Mouse (Mus musculus): Measurements from ENCODE around the gene Irf6. TPM values are rescaled to one million over a fixed set of nuclear protein-coding genes. Genes with fewer than 3 reads are reported as not detected.

The Irf6 gene
- polyA plus RNA-seq, 1 experiment, result not detected

DNA sequence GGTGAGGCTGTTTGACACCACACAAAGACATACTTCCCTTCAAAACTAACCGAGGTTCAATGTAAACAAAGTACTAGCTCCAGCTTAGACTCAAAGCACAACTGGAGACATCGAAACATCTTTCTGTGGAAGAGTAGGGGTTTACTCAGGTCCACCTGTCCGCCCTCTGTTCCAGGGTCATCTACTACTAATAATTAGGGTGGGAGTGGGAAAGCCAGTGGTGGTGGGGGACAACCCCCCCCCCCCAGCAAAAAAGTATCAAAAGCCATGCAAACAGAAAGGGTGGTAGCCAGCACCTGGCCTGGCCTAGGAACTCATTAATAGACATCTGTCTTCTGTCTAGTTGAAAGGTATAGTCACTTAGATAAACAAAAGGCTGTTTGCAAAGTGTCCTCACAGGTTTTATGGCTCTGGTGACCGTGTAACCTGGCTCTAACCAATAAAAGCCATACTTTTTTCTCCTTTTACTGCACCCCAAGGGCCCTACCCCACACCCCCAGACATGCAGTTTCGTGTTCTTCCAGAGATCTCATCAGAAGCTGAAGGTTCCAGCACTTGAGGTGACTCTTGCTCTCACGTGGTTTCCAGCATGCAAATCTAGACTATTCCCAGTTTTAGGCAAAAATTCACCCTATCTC lies 21.5 kb upstream of the Irf6 start:
- peaks cover 18% of the 10 kb centered on the region for H3K36me3 ChIP-seq (ENCODE audit: control insufficient read depth)
- H3K4me1 ChIP-seq (ENCODE audit: control insufficient read depth), result peaks cover 25% of the 10 kb centered on the region
- no peak overlapping the region for H3K4me3 ChIP-seq (replicated peaks)
- TF ChIP-seq TAL1 (IDR thresholded peaks at IDR 0.05; ENCODE audit: low read length) (no peak), GATA1 (IDR thresholded peaks at IDR 0.05; ENCODE audit: low read length) (no peak)
- H3K27me3 ChIP-seq (ENCODE audit: control insufficient read depth), result no peaks in the 10 kb centered on the region
- H3K9me3 ChIP-seq (ENCODE audit: control insufficient read depth, low read length), result no peaks in the 10 kb centered on the region

DNA sequence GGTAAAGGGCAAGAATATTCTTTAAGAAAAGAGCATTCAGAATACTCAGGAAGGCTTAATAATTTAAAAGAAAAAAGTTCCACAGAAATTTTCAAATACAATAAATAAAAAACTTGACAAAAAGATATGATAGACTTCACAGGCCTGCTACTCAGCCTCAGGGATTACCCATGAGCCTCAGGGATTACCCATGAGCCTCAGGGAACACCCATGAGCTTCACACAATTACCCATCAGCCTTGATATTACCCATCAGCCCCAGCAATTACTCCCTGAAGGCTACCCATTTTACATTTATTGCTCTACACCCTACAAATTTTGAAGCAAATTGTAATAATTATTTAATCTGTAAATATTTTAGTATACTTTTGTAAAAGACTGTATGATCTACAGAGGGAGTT lies 20.5 kb upstream of the Irf6 start:
- H3K4me3 ChIP-seq (replicated peaks), result no peak overlapping the region
- H3K27me3 ChIP-seq (ENCODE audit: control insufficient read depth), result no peaks in the 10 kb centered on the region; the same call in 1 of the 2 replicates
- no peaks in the 10 kb centered on the region for H3K9me3 ChIP-seq (ENCODE audit: control insufficient read depth, low read length)
- H3K4me1 ChIP-seq (ENCODE audit: control insufficient read depth), result peaks cover 25% of the 10 kb centered on the region
- TF ChIP-seq GATA1 (IDR thresholded peaks at IDR 0.05; ENCODE audit: low read length) (no peak), TAL1 (IDR thresholded peaks at IDR 0.05; ENCODE audit: low read length) (no peak)
- H3K36me3 ChIP-seq (ENCODE audit: control insufficient read depth), result peaks cover 9% of the 10 kb centered on the region

DNA sequence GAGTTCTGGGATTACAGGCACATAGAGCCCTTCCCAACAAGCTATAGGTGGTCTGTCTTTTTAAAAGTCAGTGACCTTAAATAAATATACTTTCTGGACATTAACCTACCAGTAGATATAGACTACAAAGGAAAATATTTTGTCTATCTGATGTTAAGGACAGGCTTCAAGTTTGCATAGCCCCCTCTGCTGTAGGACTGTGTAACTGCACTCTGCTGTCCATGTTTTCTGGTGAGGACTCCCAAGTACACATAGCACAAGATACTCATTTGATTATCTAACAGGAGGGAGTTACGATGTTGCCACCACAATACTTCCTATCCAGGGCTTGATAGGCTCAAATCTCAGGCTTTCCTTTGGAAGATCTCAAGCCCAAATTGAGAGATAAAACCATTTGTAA lies 19.2 kb upstream of the Irf6 start:
- H3K36me3 ChIP-seq (ENCODE audit: control insufficient read depth), result no peaks in the 10 kb centered on the region
- peaks cover 20% of the 10 kb centered on the region for H3K4me1 ChIP-seq (ENCODE audit: control insufficient read depth)
- TF ChIP-seq TAL1 (IDR thresholded peaks at IDR 0.05; ENCODE audit: low read length), result no peak
- no peak for TF ChIP-seq GATA1 (IDR thresholded peaks at IDR 0.05; ENCODE audit: low read length)

DNA sequence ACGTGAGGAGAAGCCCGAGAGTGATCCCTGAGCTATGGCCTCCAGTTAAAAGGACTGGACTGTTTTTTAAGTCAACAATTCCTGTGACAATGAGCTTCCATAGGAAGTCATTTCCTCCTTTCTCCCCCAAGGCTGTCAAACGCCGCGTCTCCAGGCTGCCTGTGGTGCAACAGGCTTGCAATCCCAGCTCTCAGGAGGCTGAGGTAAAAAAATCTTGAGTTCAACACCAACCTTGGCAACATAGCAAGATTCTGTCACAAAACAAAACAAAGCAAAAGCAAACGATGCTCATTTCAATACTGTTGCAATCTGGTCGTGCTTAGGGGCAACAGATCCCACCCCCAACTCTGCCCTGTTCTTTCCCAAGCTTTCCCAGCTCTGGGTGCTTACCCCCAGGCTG lies 14.8 kb upstream of the Irf6 start:
- H3K27me3 ChIP-seq (ENCODE audit: control insufficient read depth), result peaks cover 2% of the 10 kb centered on the region
- no peaks in the 10 kb centered on the region for H3K9me3 ChIP-seq (ENCODE audit: control insufficient read depth, low read length)
- TF ChIP-seq GATA1 (IDR thresholded peaks at IDR 0.05; ENCODE audit: low read length) (no peak), TAL1 (IDR thresholded peaks at IDR 0.05; ENCODE audit: low read length) (no peak)
- no peaks in the 10 kb centered on the region for H3K4me1 ChIP-seq (ENCODE audit: control insufficient read depth)
- H3K4me3 ChIP-seq (replicated peaks), result no peak overlapping the region
- H3K36me3 ChIP-seq (ENCODE audit: control insufficient read depth), result no peaks in the 10 kb centered on the region

More for the DNA sequence above, 19.2 kb upstream of the Irf6 start:
- H3K27me3 ChIP-seq (ENCODE audit: control insufficient read depth), result peaks cover 2% of the 10 kb centered on the region
- no peaks in the 10 kb centered on the region for H3K9me3 ChIP-seq (ENCODE audit: control insufficient read depth, low read length)
- H3K4me3 ChIP-seq (replicated peaks), result no peak overlapping the region

DNA sequence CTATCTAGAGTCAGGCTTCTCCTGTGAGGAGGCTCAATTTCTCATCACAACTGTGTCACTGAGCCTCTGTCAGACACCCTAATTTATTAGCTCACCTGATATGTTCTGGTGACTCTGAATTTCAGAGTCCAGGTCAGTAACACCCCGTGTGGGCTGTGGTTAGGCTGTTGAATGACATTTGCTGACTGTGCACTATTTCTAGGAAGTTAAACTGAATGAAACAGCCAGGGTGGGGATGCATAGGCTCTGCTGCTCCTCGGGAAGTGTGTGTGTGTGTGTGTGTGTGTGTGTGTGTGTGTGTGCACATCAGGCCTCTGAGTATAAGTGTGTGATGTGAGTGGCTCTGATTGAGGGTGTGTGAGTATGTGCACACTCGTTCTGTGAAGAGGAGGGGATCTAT lies 14.2 kb upstream of the Irf6 start:
- TF ChIP-seq GATA1 (IDR thresholded peaks at IDR 0.05; ENCODE audit: low read length) (no peak), TAL1 (IDR thresholded peaks at IDR 0.05; ENCODE audit: low read length) (no peak)
- H3K4me3 ChIP-seq (replicated peaks), result no peak overlapping the region
- H3K4me1 ChIP-seq (ENCODE audit: control insufficient read depth), result no peaks in the 10 kb centered on the region
- H3K27me3 ChIP-seq (ENCODE audit: control insufficient read depth), result peaks cover 2% of the 10 kb centered on the region
- no peaks in the 10 kb centered on the region for H3K9me3 ChIP-seq (ENCODE audit: control insufficient read depth, low read length)
- H3K36me3 ChIP-seq (ENCODE audit: control insufficient read depth), result no peaks in the 10 kb centered on the region

DNA sequence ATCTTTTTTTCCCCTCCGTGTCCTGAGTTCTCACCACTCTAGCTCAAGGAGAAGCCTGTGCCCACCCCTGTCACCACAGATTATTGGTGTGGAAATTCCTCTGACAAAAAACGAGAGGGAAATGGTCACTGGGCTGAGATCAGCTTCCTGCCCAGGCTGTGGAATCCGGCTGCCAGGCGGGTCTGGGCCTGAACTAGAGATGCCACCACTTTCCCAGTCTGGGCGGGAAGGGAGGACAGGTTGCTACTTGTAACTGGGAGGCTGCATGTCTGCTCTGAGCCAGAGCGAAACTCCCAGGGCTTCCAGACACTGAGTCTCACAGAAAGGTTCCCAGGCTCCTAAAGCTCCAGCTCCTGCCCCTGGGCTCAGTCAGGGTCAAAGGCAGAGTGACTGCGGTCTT lies 11.8 kb upstream of the Irf6 start:
- H3K27me3 ChIP-seq (ENCODE audit: control insufficient read depth), result peaks cover 2% of the 10 kb centered on the region
- H3K36me3 ChIP-seq (ENCODE audit: control insufficient read depth), result no peaks in the 10 kb centered on the region
- H3K4me3 ChIP-seq (replicated peaks), result no peak overlapping the region
- TF ChIP-seq GATA1 (IDR thresholded peaks at IDR 0.05; ENCODE audit: low read length) (no peak), TAL1 (IDR thresholded peaks at IDR 0.05; ENCODE audit: low read length) (no peak)
- H3K9me3 ChIP-seq (ENCODE audit: control insufficient read depth, low read length), result no peaks in the 10 kb centered on the region
- H3K4me1 ChIP-seq (ENCODE audit: control insufficient read depth), result no peaks in the 10 kb centered on the region

DNA sequence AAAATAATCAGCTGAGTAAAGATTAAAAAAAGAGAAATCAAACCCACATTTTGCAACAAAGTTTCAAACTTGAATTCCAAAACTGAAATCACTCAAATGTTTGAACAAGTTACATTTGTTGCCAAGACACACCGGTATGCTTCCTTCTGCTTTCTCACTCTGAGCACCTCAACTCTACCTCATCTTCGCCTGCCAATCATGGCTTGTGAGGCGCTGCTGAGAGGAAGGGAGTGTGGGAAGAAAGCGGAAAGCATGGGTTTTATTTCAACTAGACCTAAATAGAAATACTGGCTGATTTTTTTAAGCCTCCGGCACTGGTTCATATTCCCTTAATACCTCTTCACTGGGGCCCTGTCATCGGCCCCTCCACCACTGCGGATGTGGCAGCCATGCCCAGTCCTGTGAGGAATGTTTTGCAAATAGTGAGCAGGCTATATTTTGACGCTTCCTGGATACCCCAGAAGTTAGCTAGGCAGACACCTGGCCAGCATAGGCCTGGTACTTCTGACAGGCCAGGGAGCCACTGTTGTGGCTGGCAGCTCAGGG lies 10.3 kb upstream of the Irf6 start:
- no peaks in the 10 kb centered on the region for H3K36me3 ChIP-seq (ENCODE audit: control insufficient read depth)

DNA sequence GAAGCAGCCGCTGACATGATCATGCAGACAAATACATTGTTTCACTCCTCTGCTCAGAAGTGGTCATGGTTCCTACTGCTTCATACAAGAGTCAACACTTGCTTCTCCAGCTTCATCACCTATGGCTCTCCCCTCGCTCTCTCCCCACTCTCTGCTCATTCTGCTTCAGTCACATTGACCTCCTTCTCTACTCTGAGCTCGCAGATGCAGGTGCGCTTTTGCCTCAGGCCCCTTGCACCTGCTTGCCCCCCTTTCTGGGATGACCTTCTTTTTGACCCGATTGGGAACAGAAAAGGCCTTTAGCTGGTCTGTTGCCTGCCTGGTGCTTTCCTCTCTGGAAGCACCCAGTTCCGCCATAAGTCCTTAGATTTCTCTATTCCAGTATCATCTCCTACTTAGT lies 8.4 kb upstream of the Irf6 start:
- Histone ChIP-seq H3K27me3 (ENCODE audit: control insufficient read depth) (no peaks in the 10 kb centered on the region), H3K4me1 (ENCODE audit: control insufficient read depth) (no peaks in the 10 kb centered on the region), H3K36me3 (ENCODE audit: control insufficient read depth) (no peaks in the 10 kb centered on the region), H3K4me3 (replicated peaks) (no peak overlapping the region), H3K9me3 (ENCODE audit: control insufficient read depth, low read length) (no peaks in the 10 kb centered on the region)
- TF ChIP-seq TAL1 (IDR thresholded peaks at IDR 0.05; ENCODE audit: low read length) (no peak), GATA1 (IDR thresholded peaks at IDR 0.05; ENCODE audit: low read length) (no peak)

More for the DNA sequence above, 10.3 kb upstream of the Irf6 start:
- Histone ChIP-seq H3K4me3 (replicated peaks) (no peak overlapping the region), H3K9me3 (ENCODE audit: control insufficient read depth, low read length) (no peaks in the 10 kb centered on the region), H3K27me3 (ENCODE audit: control insufficient read depth) (peaks cover 2% of the 10 kb centered on the region), H3K4me1 (ENCODE audit: control insufficient read depth) (no peaks in the 10 kb centered on the region)
- TF ChIP-seq TAL1 (IDR thresholded peaks at IDR 0.05; ENCODE audit: low read length) (no peak), GATA1 (IDR thresholded peaks at IDR 0.05; ENCODE audit: low read length) (no peak)

DNA sequence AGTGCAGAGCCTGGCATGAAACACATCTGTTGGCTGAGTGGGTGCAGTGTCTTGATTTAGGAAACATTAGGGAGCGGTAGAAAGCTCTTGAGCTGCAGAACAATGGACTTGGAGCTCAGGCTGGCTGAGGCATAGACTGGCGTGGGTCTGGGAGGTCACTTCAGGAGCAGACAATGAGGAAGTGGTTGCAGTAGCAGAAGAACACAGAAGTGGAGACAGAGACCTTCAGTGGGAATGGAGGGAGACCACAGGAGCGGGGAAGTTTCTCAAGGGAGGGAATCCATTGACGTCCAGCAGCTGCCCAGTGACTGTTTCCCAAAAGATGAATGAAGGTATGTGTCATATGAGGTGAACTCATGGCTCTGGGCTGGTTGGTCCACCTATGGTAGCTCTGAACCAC lies 7.8 kb upstream of the Irf6 start:
- no peaks in the 10 kb centered on the region for H3K27me3 ChIP-seq (ENCODE audit: control insufficient read depth)
- TF ChIP-seq GATA1 (IDR thresholded peaks at IDR 0.05; ENCODE audit: low read length) (no peak), TAL1 (IDR thresholded peaks at IDR 0.05; ENCODE audit: low read length) (no peak)

More for the DNA sequence above, 7.8 kb upstream of the Irf6 start:
- no peaks in the 10 kb centered on the region for H3K36me3 ChIP-seq (ENCODE audit: control insufficient read depth)
- H3K4me1 ChIP-seq (ENCODE audit: control insufficient read depth), result no peaks in the 10 kb centered on the region
- no peak overlapping the region for H3K4me3 ChIP-seq (replicated peaks)
- no peaks in the 10 kb centered on the region for H3K9me3 ChIP-seq (ENCODE audit: control insufficient read depth, low read length)
